Mouse (Mus musculus) CH12.LX (cell line): ENCODE data around the gene Lrrc28. TPM values are rescaled to one million over a fixed set of nuclear protein-coding genes. Genes with fewer than 3 reads are reported as not detected.

ENCODE experiments used
- DNase-seq: peaks from one replicate; pipeline ENCODE4 v3.0.0-alpha.2; 2013; ENCODE audit errors: extremely low read depth
- H3K27ac ChIP-seq: 2 replicates; pipeline ENCODE4 v1.5.1; 2012; ENCODE audit warnings: low read depth, mild to moderate bottlenecking, control low read depth, moderate library complexity; ENCODE audit not compliant: insufficient read depth
- H3K27me3 ChIP-seq: replicated peaks from 2 replicates; pipeline ENCODE3; 2012; ENCODE audit warnings: inconsistent platforms
- H3K36me3 ChIP-seq, 2 experiments: replicated peaks in 1 of 2; 2 replicates each; pipeline versions ENCODE3 to v1.6.1; 2012; ENCODE audit warnings: inconsistent platforms in 1 of 2, low read length in 1 of 2, mild to moderate bottlenecking in 1 of 2, mixed read lengths in 1 of 2, moderate library complexity in 1 of 2; ENCODE audit not compliant: control insufficient read depth in 1 of 2, insufficient read depth in 1 of 2
- H3K4me1 ChIP-seq, 2 experiments: 2 replicates each; pipeline ENCODE4 v1.6.1; 2012; ENCODE audit warnings: inconsistent platforms in 1 of 2, moderate library complexity in 1 of 2; ENCODE audit not compliant: insufficient read depth in 2 of 2, control insufficient read depth in 1 of 2
- H3K4me2 ChIP-seq: 2 replicates; pipeline ENCODE4 v1.6.1; 2012; ENCODE audit warnings: low read depth, mild to moderate bottlenecking, control low read depth; ENCODE audit not compliant: poor library complexity, insufficient read depth, severe bottlenecking
- H3K4me3 ChIP-seq, 3 experiments: fragments of 150-350 bp in 1 of 3; sonication (generic) in 1 of 3; replicated peaks in 1 of 3; 2 replicates each; pipeline versions ENCODE3 to v1.5.1; 2011 to 2012; ENCODE audit warnings: low read depth in 2 of 3, low read length in 2 of 3, mild to moderate bottlenecking in 2 of 3, moderate library complexity in 2 of 3, control low read depth in 1 of 3, improper control_type of control experiment in 1 of 3, inconsistent platforms in 1 of 3, mixed read lengths in 1 of 3; ENCODE audit not compliant: poor library complexity in 1 of 3
- H3K79me2 ChIP-seq: replicated peaks from 2 replicates; pipeline ENCODE4 v1.6.1; 2012; ENCODE audit warnings: mild to moderate bottlenecking, moderate library complexity; ENCODE audit not compliant: control insufficient read depth, poor library complexity, insufficient read depth, severe bottlenecking; ENCODE audit errors: extremely low read depth
- H3K9ac ChIP-seq: 2 replicates; pipeline ENCODE4 v1.6.1; 2012; ENCODE audit warnings: low read depth, mild to moderate bottlenecking, control low read depth, moderate library complexity; ENCODE audit not compliant: insufficient read depth
- H3K9me3 ChIP-seq: replicated peaks from 2 replicates; pipeline ENCODE3; 2012; ENCODE audit warnings: low read length, inconsistent platforms, mixed read lengths
- BHLHE40 ChIP-seq: IDR thresholded peaks from 2 replicates; pipeline ENCODE4 v1.6.1; 2011; ENCODE audit warnings: mild to moderate bottlenecking, low read depth, low read length, improper control_type of control experiment
- CTCF ChIP-seq, 2 experiments: IDR thresholded peaks in 1 of 2; conservative IDR thresholded peaks in 1 of 2; 2 replicates each; pipeline ENCODE4 v1.5.1; 2011 to 2012; ENCODE audit warnings: low read depth in 2 of 2, low read length in 2 of 2, improper control_type of control experiment in 1 of 2, inconsistent platforms in 1 of 2, mild to moderate bottlenecking in 1 of 2, moderate library complexity in 1 of 2
- E2F4 ChIP-seq: IDR thresholded peaks from 2 replicates; pipeline ENCODE4 v1.6.1; 2011; ENCODE audit warnings: low read depth, low read length, improper control_type of control experiment; ENCODE audit not compliant: insufficient replicate concordance
- ELF1 ChIP-seq: IDR thresholded peaks from 2 replicates; pipeline ENCODE4 v1.6.1; 2014; ENCODE audit warnings: low read depth, mild to moderate bottlenecking, inconsistent platforms, low read length, improper control_type of control experiment
- EP300 ChIP-seq: IDR thresholded peaks from 2 replicates; pipeline ENCODE4 v1.6.1; 2011; ENCODE audit warnings: low read length, improper control_type of control experiment
- ETS1 ChIP-seq: conservative IDR thresholded peaks from 2 replicates; pipeline ENCODE4 v1.6.1; 2012; ENCODE audit warnings: low read depth, mild to moderate bottlenecking, inconsistent platforms, low read length, improper control_type of control experiment, moderate library complexity
- GABPA ChIP-seq: IDR thresholded peaks from 2 replicates; pipeline ENCODE4 v1.6.1; 2012; ENCODE audit warnings: low read depth, low read length, improper control_type of control experiment, inconsistent platforms; ENCODE audit not compliant: insufficient replicate concordance
- HCFC1 ChIP-seq: IDR thresholded peaks from 2 replicates; pipeline ENCODE4 v1.6.1; 2012; ENCODE audit warnings: low read depth, mild to moderate bottlenecking, inconsistent platforms, low read length, improper control_type of control experiment
- IRF4 ChIP-seq: IDR thresholded peaks from 2 replicates; pipeline ENCODE4 v1.6.1; 2014; ENCODE audit warnings: low read depth, mild to moderate bottlenecking, inconsistent platforms, low read length, improper control_type of control experiment
- JUN ChIP-seq: IDR thresholded peaks from 2 replicates; pipeline ENCODE4 v1.6.1; 2011; ENCODE audit warnings: low read depth, mild to moderate bottlenecking, low read length, improper control_type of control experiment, moderate library complexity; ENCODE audit not compliant: insufficient read depth
- JUND ChIP-seq: conservative IDR thresholded peaks from 2 replicates; pipeline ENCODE4 v1.6.1; 2011; ENCODE audit warnings: low read depth, low read length, improper control_type of control experiment
- KAT2A ChIP-seq: IDR thresholded peaks from 2 replicates; pipeline ENCODE4 v1.6.1; 2012; ENCODE audit warnings: low read length, improper control_type of control experiment, inconsistent platforms; ENCODE audit not compliant: insufficient replicate concordance
- MAFK ChIP-seq: IDR thresholded peaks from 2 replicates; pipeline ENCODE4 v1.6.1; 2011; ENCODE audit warnings: low read length, improper control_type of control experiment; ENCODE audit not compliant: insufficient replicate concordance
- MAX ChIP-seq: IDR thresholded peaks from 2 replicates; pipeline ENCODE4 v1.6.1; 2011; ENCODE audit warnings: low read length, improper control_type of control experiment
- MAZ ChIP-seq: IDR thresholded peaks from 2 replicates; pipeline ENCODE4 v1.6.1; 2012; ENCODE audit warnings: low read depth, mild to moderate bottlenecking, inconsistent platforms, low read length, improper control_type of control experiment, moderate library complexity
- MEF2A ChIP-seq: IDR thresholded peaks from 2 replicates; pipeline ENCODE4 v1.6.1; 2014; ENCODE audit warnings: low read depth, mild to moderate bottlenecking, inconsistent platforms, low read length, improper control_type of control experiment, borderline replicate concordance
- MXI1 ChIP-seq: IDR thresholded peaks from 2 replicates; pipeline ENCODE4 v1.6.1; 2011; ENCODE audit warnings: mild to moderate bottlenecking, low read depth, low read length, improper control_type of control experiment
- MYC ChIP-seq: IDR thresholded peaks from 2 replicates; pipeline ENCODE4 v1.6.1; 2011; ENCODE audit warnings: low read depth, mild to moderate bottlenecking, improper control_type of control experiment, low read length
- NELFE ChIP-seq: IDR thresholded peaks from 2 replicates; pipeline ENCODE4 v1.6.1; 2011; ENCODE audit warnings: low read depth, low read length, improper control_type of control experiment
- NRF1 ChIP-seq: IDR thresholded peaks from 2 replicates; pipeline ENCODE4 v1.6.1; 2014; ENCODE audit warnings: low read depth, mild to moderate bottlenecking, inconsistent platforms, low read length, improper control_type of control experiment, moderate library complexity
- PAX5 ChIP-seq: IDR thresholded peaks from 2 replicates; pipeline ENCODE4 v1.6.1; 2012; ENCODE audit warnings: low read length, inconsistent platforms, mixed read lengths
- POLR2A ChIP-seq: IDR thresholded peaks from 2 replicates; pipeline ENCODE4 v1.6.1; 2011; ENCODE audit warnings: low read depth, mild to moderate bottlenecking, improper control_type of control experiment, low read length
- POLR2AphosphoS2 ChIP-seq: IDR thresholded peaks from 2 replicates; pipeline ENCODE4 v1.6.1; 2011; ENCODE audit warnings: low read depth, low read length, improper control_type of control experiment
- RAD21 ChIP-seq: IDR thresholded peaks from 2 replicates; pipeline ENCODE4 v1.6.1; 2011; ENCODE audit warnings: low read depth, mild to moderate bottlenecking, low read length, improper control_type of control experiment, moderate library complexity
- RCOR1 ChIP-seq: conservative IDR thresholded peaks from 2 replicates; pipeline ENCODE4 v1.6.1; 2012; ENCODE audit warnings: low read depth, mild to moderate bottlenecking, inconsistent platforms, low read length, improper control_type of control experiment
- SIN3A ChIP-seq: IDR thresholded peaks from 2 replicates; pipeline ENCODE4 v1.6.1; 2012; ENCODE audit warnings: low read length, improper control_type of control experiment, inconsistent platforms
- SMC3 ChIP-seq: IDR thresholded peaks from 2 replicates; pipeline ENCODE4 v1.6.1; 2011; ENCODE audit warnings: low read depth, low read length, improper control_type of control experiment
- TCF12 ChIP-seq: IDR thresholded peaks from 2 replicates; pipeline ENCODE4 v1.6.1; 2014; ENCODE audit warnings: low read depth, mild to moderate bottlenecking, inconsistent platforms, low read length, improper control_type of control experiment
- UBTF ChIP-seq: IDR thresholded peaks from 2 replicates; pipeline ENCODE4 v1.6.1; 2012; ENCODE audit warnings: low read depth, mild to moderate bottlenecking, inconsistent platforms, low read length, improper control_type of control experiment, moderate library complexity
- USF1 ChIP-seq: IDR thresholded peaks from 2 replicates; pipeline ENCODE4 v1.6.1; 2014; ENCODE audit warnings: low read depth, mild to moderate bottlenecking, inconsistent platforms, low read length, improper control_type of control experiment
- USF2 ChIP-seq: conservative IDR thresholded peaks from 2 replicates; pipeline ENCODE4 v1.6.1; 2011; ENCODE audit warnings: low read depth, low read length, improper control_type of control experiment
- ZKSCAN1 ChIP-seq: IDR thresholded peaks from 2 replicates; pipeline ENCODE4 v1.6.1; 2012; ENCODE audit warnings: low read depth, inconsistent platforms, low read length, improper control_type of control experiment, borderline replicate concordance
- ZMIZ1 ChIP-seq: IDR thresholded peaks from 2 replicates; pipeline ENCODE4 v1.6.1; 2012; ENCODE audit warnings: low read depth, mild to moderate bottlenecking, inconsistent platforms, low read length, improper control_type of control experiment
- ZNF384 ChIP-seq: IDR thresholded peaks from 2 replicates; pipeline ENCODE4 v1.6.1; 2012; ENCODE audit warnings: low read depth, low read length, improper control_type of control experiment, inconsistent platforms
- dilution Hi-C: fragments of 300-500 bp; cut with MboI; formaldehyde crosslinking; loops from 2 replicates; pipeline ENCODE4 v1.14.3; 2020; ENCODE audit warnings: low sequenced_read_pairs; ENCODE audit not compliant: extremely low pct_unique_long_range_greater_than_20kb, extremely low pct_ligation_motif_present
- in situ Hi-C: fragments of 300-500 bp; cut with MboI; formaldehyde crosslinking; loops from 3 replicates; pipeline ENCODE4 v1.14.3; 2019; ENCODE audit warnings: low sequenced_read_pairs, low pct_ligation_motif_present, low pct_unique_long_range_greater_than_20kb, mixed read lengths
- polyA plus RNA-seq: library from polyadenylated mRNA; unstranded; fragments of >175 nt; gene quantifications from 2 replicates; pipeline ENCODE4 v1.2.1, GENCODE M21; 2012; ENCODE audit warnings: low read depth; ENCODE audit not compliant: insufficient read length
- total RNA-seq, 2 experiments: library from RNA; depleted of rRNA; stranded (reverse); fragments of 300-350 nt in 1 of 2; fragments of >200 nt in 1 of 2; gene quantifications; 2 replicates each; pipeline ENCODE4 v1.2.3; 2012 to 2014

Lrrc28 gene
- total and polyA plus RNA-seq, 3 experiments: 41.6 to 63.5 (median 59.2) TPM

DNA sequence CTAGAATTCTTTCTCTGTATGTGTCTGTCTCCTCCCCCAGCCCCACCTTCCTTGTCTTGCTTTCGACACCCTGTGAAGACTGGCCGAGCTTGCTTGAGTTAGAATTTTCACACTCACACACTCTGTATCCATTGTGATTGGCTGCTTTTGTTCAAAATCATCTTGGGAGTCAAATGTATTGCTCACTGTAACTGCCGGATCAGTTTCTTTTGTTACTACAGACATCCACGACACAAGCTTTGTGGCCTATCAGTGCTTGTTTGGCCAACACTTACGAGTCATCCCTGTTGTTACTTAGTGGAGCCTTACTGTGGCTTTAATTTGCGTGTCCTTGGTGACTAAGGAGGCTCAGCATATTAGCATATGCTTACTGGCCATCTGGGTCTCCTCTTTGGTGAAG lies 56.3 kb downstream of the Lrrc28 start (continued):
- TF ChIP-seq MYC (peak; percentile 42; the same call in 1 of the 2 replicates), HCFC1 (no peak), JUND (peak; percentile 82), ELF1 (no peak), GABPA (no peak), RCOR1 (no peak), EP300 (peak; percentile 78), CTCF (conservative IDR thresholded peaks at IDR 0.05 in 1 of 2, IDR thresholded peaks at IDR 0.05 in 1 of 2; ENCODE audit: low read depth in 2 of 2, low read length in 2 of 2) (no peak), MAX (0 out of 2 replicates have a peak, but pooled peaks have one; percentile 47), KAT2A (no peak), RAD21 (no peak; the same call in none of the 2 replicates), SIN3A (0 out of 2 replicates have a peak, but pooled peaks have one; percentile 66), ZMIZ1 (no peak), TCF12 (peak; percentile 55), USF2 (no peak), JUN (peak; percentile 79)
- TF ChIP-seq, all 38 proteins: peak for 15

DNA sequence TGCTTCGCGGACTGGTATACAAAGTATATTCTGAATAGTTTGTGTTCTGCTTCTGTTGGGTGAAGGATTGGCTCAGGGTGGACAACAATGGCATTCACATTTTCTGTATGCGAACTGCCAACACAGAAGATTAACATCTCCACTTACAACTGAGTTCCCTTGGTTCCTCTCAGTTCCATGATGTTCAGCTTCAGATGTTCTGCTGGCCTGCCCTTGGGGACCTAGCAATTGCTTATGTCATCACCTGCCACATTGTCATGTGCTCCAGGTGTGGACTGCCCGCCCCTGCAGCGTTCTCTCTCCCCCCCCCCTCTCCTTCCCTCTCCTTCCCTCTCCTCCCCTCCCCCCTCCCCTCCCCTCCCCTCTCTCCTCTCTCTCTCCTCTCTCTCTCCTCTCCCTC lies 58.6 kb downstream of the Lrrc28 start:
- no peak overlapping the region for H3K4me3 ChIP-seq
- no peaks in the 10 kb centered on the region for H3K27me3 ChIP-seq
- H3K4me2 ChIP-seq: peak overlapping the region; percentile 51
- H3K9ac ChIP-seq: 0 out of 2 replicates have a peak overlapping the region, but pooled peaks have one; percentile 60
- H3K27ac ChIP-seq: peak overlapping the region; percentile 34; the same call in 1 of the 2 replicates
- H3K79me2 ChIP-seq: peaks cover 11% of the 10 kb centered on the region
- H3K9me3 ChIP-seq: no peaks in the 10 kb centered on the region
- dilution Hi-C loops: no loop called here
- H3K4me1 ChIP-seq: peaks cover 18 to 47% of the 10 kb centered on the region in 2 experiments
- in situ Hi-C loops: no loop called here
- peak; percentile 73 for DNase-seq
- peaks cover 0 to 11% of the 10 kb centered on the region in 2 experiments for H3K36me3 ChIP-seq
- TF ChIP-seq ZKSCAN1 (no peak), JUN (0 out of 2 replicates have a peak, but pooled peaks have one; percentile 12), TCF12 (peak; percentile 76), IRF4 (peak; percentile 79), SMC3 (no peak), KAT2A (0 out of 2 replicates have a peak, but pooled peaks have one; percentile 16), NELFE (no peak), ETS1 (peak; percentile 74), MXI1 (no peak), MAZ (0 out of 2 replicates have a peak, but pooled peaks have one; percentile 51), MEF2A (peak; percentile 46; the same call in 1 of the 2 replicates), NRF1 (0 out of 2 replicates have a peak, but pooled peaks have one; percentile 20), MAFK (0 out of 2 replicates have a peak, but pooled peaks have one; percentile 41), POLR2AphosphoS2 (no peak), PAX5 (no peak), RAD21 (no peak), JUND (no peak), MYC (peak; percentile 72), ZNF384 (no peak), CTCF (conservative IDR thresholded peaks at IDR 0.05 in 1 of 2, IDR thresholded peaks at IDR 0.05 in 1 of 2; ENCODE audit: low read depth in 2 of 2, low read length in 2 of 2) (no peak), USF1 (0 out of 2 replicates have a peak, but pooled peaks have one; percentile 11), ELF1 (peak; percentile 45; the same call in 1 of the 2 replicates), EP300 (peak; percentile 71), GABPA (no peak), ZMIZ1 (no peak), POLR2A (no peak), BHLHE40 (peak; percentile 80), UBTF (no peak), SIN3A (0 out of 2 replicates have a peak, but pooled peaks have one; percentile 41), E2F4 (no peak), MAX (peak; percentile 56; the same call in 1 of the 2 replicates)
